Mouse (Mus musculus): ENCODE data around the gene Ptprn2.

The Ptprn2 gene

GRCm38 (mm10) chr12:116778095-116779090, 292.9 kb downstream of the Ptprn2 start:
- no peak for DNase-seq (ENCODE audit: low spot score)

GRCm38 (mm10) chr12:116780419-116780818, 294.9 kb downstream of the Ptprn2 start:
- DNase-seq (ENCODE audit: low spot score): no peak

GRCm38 (mm10) chr12:116785731-116786130, 300.2 kb downstream of the Ptprn2 start:
- DNase-seq (ENCODE audit: low spot score): no peak

- no peak for DNase-seq (ENCODE audit: low spot score)
These were observed 302.8 kb downstream of the Ptprn2 start for GRCm38 (mm10) chr12:116788346-116788745.

GRCm38 (mm10) chr12:116803331-116803730, 317.8 kb downstream of the Ptprn2 start:
- no peak for DNase-seq (ENCODE audit: low spot score)

- DNase-seq (ENCODE audit: low spot score): no peak
These were observed 319.2 kb downstream of the Ptprn2 start for GRCm38 (mm10) chr12:116804712-116805111.

GRCm38 (mm10) chr12:116805129-116805809, 319.7 kb downstream of the Ptprn2 start:
- DNase-seq (ENCODE audit: low spot score): no peak

- DNase-seq (ENCODE audit: low spot score): no peak
These were observed 320.6 kb downstream of the Ptprn2 start for GRCm38 (mm10) chr12:116806089-116806488.

- no peak for DNase-seq (ENCODE audit: low spot score)
These were observed 327.5 kb downstream of the Ptprn2 start for GRCm38 (mm10) chr12:116813012-116813411.

- DNase-seq (ENCODE audit: low spot score): no peak
These were observed 334.3 kb downstream of the Ptprn2 start for GRCm38 (mm10) chr12:116819836-116820235.

GRCm38 (mm10) chr12:116823341-116823740, 337.8 kb downstream of the Ptprn2 start:
- DNase-seq (ENCODE audit: low spot score): no peak

GRCm38 (mm10) chr12:116827748-116828147, 342.2 kb downstream of the Ptprn2 start:
- no peak for DNase-seq (ENCODE audit: low spot score)

GRCm38 (mm10) chr12:116838611-116839192, 353.2 kb downstream of the Ptprn2 start:
- DNase-seq (ENCODE audit: low spot score): no peak

GRCm38 (mm10) chr12:116842723-116843272, 357.3 kb downstream of the Ptprn2 start:
- DNase-seq (ENCODE audit: low spot score): no peak

- DNase-seq (ENCODE audit: low spot score): no peak
These were observed 360.7 kb downstream of the Ptprn2 start for GRCm38 (mm10) chr12:116846220-116846619.

GRCm38 (mm10) chr12:116847021-116847420, 361.5 kb downstream of the Ptprn2 start:
- no peak for DNase-seq (ENCODE audit: low spot score)

- no peak for DNase-seq (ENCODE audit: low spot score)
These were observed 370.8 kb downstream of the Ptprn2 start for GRCm38 (mm10) chr12:116856307-116856706.

- DNase-seq (ENCODE audit: low spot score): no peak
These were observed 376.0 kb downstream of the Ptprn2 start for GRCm38 (mm10) chr12:116861360-116862017.

GRCm38 (mm10) chr12:116863291-116863899, 377.9 kb downstream of the Ptprn2 start:
- DNase-seq (ENCODE audit: low spot score): no peak

GRCm38 (mm10) chr12:116873866-116874585, 388.5 kb downstream of the Ptprn2 start:
- DNase-seq (ENCODE audit: low spot score): no peak
